Mouse (Mus musculus): ENCODE measurements around the gene Phf19.

The Phf19 gene

GRCm38 (mm10) chr2:34938269-34939208, 24.7 kb upstream of the Phf19 start:
- DNase-seq (ENCODE audit: low read depth, low spot score) = no peak

- no peak for DNase-seq (ENCODE audit: low read depth, low spot score)
Measured at GRCm38 (mm10) chr2:34937460-34937859, 23.6 kb upstream of the Phf19 start.

GRCm38 (mm10) chr2:34927320-34927719, 13.5 kb upstream of the Phf19 start:
- no peak for DNase-seq (ENCODE audit: low read depth, low spot score)

GRCm38 (mm10) chr2:34922729-34923128, 8.9 kb upstream of the Phf19 start:
- no peak for DNase-seq (ENCODE audit: low read depth, low spot score)

- no peak for DNase-seq (ENCODE audit: low read depth, low spot score)
Measured at GRCm38 (mm10) chr2:34920144-34920543, 6.3 kb upstream of the Phf19 start.

- no peak for DNase-seq (ENCODE audit: low read depth, low spot score)
Measured at GRCm38 (mm10) chr2:34915103-34915502, 1.3 kb upstream of the Phf19 start.

- DNase-seq (ENCODE audit: low read depth, low spot score) = no peak
Measured at GRCm38 (mm10) chr2:34914823-34915082, 927 bp upstream of the Phf19 start.

- no peak for DNase-seq (ENCODE audit: low read depth, low spot score)
Measured at GRCm38 (mm10) chr2:34914069-34914822, 420 bp upstream of the Phf19 start.

GRCm38 (mm10) chr2:34912613-34913012, 1.2 kb downstream of the Phf19 start:
- no peak for DNase-seq (ENCODE audit: low read depth, low spot score)

- DNase-seq (ENCODE audit: low read depth, low spot score) = no peak
Measured at GRCm38 (mm10) chr2:34911871-34912270, 2.0 kb downstream of the Phf19 start.

GRCm38 (mm10) chr2:34909719-34910118, 4.1 kb downstream of the Phf19 start:
- DNase-seq (ENCODE audit: low read depth, low spot score) = no peak

- DNase-seq (ENCODE audit: low read depth, low spot score) = no peak
Measured at GRCm38 (mm10) chr2:34906861-34907604, 6.8 kb downstream of the Phf19 start.

GRCm38 (mm10) chr2:34906426-34906825, 7.4 kb downstream of the Phf19 start:
- no peak for DNase-seq (ENCODE audit: low read depth, low spot score)

GRCm38 (mm10) chr2:34904849-34905542, 8.8 kb downstream of the Phf19 start:
- DNase-seq (ENCODE audit: low read depth, low spot score) = peak; percentile 98

GRCm38 (mm10) chr2:34903652-34904405, 10.0 kb downstream of the Phf19 start:
- DNase-seq (ENCODE audit: low read depth, low spot score) = no peak

- no peak for DNase-seq (ENCODE audit: low read depth, low spot score)
Measured at GRCm38 (mm10) chr2:34903191-34903590, 10.6 kb downstream of the Phf19 start.

- DNase-seq (ENCODE audit: low read depth, low spot score) = no peak
Measured at GRCm38 (mm10) chr2:34902731-34903130, 11.1 kb downstream of the Phf19 start.

- no peak for DNase-seq (ENCODE audit: low read depth, low spot score)
Measured at GRCm38 (mm10) chr2:34901726-34902125, 12.1 kb downstream of the Phf19 start.

- DNase-seq (ENCODE audit: low read depth, low spot score) = no peak
Measured at GRCm38 (mm10) chr2:34900412-34900811, 13.4 kb downstream of the Phf19 start.

- DNase-seq (ENCODE audit: low read depth, low spot score) = no peak
Measured at GRCm38 (mm10) chr2:34899682-34900081, 14.1 kb downstream of the Phf19 start.

- peak; percentile 66 for DNase-seq (ENCODE audit: low read depth, low spot score)
Measured at GRCm38 (mm10) chr2:34897820-34898219, 16.0 kb downstream of the Phf19 start.

All from mesoderm, embryonic 11.5 days (tissue).